Mouse (Mus musculus): Measurements from ENCODE around the gene Taf10.

- TF ChIP-seq CHD2 (IDR thresholded peaks at IDR 0.05; ENCODE audit: low read depth, low read length) (no peak), MAFK (IDR thresholded peaks at IDR 0.05; ENCODE audit: insufficient read depth, low read depth, low read length) (no peak), HCFC1 (IDR thresholded peaks at IDR 0.05; ENCODE audit: borderline replicate concordance, insufficient read depth, low read length) (no peak), ZC3H11A (IDR thresholded peaks at IDR 0.05; ENCODE audit: borderline replicate concordance, low read depth, low read length) (no peak)
These were observed 33.2 kb upstream of the Taf10 start for GRCm38 (mm10) chr7:105777316-105777715.

All from ES-E14 (cell line).